Mouse (Mus musculus) ovary, postnatal 36 days (tissue): ENCODE results near the gene Avpr2.

Experiments
- DNase-seq: peaks from one replicate; pipeline ENCODE4 v3.0.0; 2022; ENCODE audit warnings: low spot score, mixed read lengths

The Avpr2 gene

GRCm38 (mm10) chrX:73891551-73892152 is at the start of gene Avpr2:
TSS of gene Avpr2 (plus strand) at chrX:73892102.
- no peak for DNase-seq

DNA sequence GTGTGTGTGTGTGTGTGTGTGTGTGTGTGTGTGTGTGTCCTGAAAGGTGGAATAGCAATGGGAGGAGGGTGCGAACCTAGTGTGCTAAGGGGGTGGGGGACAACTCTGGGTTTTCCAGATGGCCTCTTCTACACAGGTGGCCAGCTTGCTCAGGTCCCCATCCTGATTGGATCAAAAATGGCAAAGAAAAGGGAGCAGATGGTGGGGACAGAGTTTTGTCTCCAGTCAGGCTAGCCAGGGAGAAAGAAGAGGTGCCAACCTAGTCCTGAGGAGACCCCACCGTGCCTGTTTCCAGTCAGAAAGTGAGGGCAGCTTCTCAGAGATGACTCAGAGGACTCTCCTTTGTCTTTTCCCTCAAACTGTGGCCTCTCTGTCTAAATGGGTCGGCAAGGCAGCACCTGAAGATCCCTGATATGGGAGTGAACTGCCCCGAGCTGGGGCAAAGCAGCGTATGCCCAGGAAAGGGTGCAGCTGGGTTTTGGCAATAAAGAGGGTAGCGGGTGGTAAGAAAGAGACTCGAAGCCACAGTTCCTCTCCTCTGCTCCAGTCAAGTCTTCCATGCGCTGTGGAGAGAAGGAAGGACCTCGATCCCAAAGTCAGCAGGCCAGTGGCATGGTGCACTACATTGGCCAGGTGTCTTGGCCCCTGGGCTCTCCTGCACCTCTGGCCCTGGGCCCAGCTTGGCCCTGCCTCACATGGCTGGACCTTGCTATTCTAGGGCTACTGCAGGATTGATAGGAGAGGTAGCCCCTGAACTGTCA is 37.4 kb upstream of the Avpr2 start:
- DNase-seq, result no peak

GRCm38 (mm10) chrX:73855087-73855408 is 36.9 kb upstream of the Avpr2 start:
- no peak for DNase-seq

GRCm38 (mm10) chrX:73864692-73865091 is 27.2 kb upstream of the Avpr2 start:
- DNase-seq, result no peak

GRCm38 (mm10) chrX:73867256-73867655 is 24.6 kb upstream of the Avpr2 start:
- DNase-seq, result no peak

- DNase-seq, result no peak
These were observed 24.1 kb upstream of the Avpr2 start for GRCm38 (mm10) chrX:73867852-73868251.

DNA sequence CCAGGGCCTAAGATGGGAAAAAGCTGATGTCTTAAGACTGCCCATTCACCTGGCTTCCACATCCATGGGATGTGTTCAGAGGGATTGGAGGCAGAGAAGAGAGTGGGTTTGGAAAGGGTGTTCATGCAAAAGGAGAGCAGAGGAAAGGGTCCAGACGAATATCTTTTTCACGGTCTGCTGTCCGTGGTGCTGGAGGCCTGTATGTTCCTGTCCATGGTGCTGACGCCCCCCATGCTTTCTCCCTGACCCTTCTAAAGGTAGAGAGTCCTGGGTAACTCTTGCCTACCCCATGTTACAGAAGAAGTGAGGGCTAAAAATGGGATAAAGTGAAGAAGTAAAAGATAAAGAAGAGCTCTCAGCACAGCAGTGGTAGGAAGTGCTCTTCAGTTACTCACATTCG is 22.6 kb upstream of the Avpr2 start:
- DNase-seq, result peak; percentile 13

DNA sequence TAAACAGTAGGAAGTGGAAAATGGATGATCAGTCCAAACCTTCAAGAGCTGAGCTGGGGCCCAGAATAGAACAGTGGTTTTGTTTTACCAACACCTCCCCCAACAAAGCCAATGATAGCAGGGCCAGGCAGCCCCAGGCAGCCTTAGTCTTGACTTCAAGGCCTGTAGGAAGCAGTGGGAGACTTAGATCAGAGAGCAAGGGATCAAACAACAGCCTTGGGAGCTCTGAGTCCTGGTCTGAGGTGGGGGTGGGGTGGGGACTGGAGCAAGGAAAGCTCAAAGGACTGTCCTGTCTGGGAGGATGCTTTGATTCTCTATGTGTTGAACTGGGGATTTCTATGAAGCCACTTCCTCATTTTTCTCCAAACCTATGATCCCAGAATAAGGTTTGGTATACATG is 20.4 kb upstream of the Avpr2 start:
- no peak for DNase-seq

DNA sequence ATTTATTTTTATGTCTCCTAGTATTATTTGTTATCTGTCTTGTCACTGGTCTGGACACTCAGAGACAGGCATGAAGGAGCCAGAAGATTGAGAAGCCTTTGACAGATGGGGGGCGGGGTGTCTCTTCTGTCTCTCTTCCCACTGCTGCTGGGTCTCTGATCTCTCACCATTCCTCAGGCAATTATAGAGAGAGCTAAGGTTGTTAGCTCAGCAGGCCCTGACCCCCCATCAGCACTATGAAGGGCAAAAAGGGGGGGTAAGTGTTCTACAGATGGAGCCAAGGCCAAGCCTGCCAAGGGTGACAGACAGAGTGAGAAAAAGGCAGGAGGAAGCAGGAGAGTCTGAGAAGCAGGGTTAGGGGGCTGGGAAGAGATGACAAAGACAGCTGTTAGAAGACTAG is 19.9 kb upstream of the Avpr2 start:
- no peak for DNase-seq

DNA sequence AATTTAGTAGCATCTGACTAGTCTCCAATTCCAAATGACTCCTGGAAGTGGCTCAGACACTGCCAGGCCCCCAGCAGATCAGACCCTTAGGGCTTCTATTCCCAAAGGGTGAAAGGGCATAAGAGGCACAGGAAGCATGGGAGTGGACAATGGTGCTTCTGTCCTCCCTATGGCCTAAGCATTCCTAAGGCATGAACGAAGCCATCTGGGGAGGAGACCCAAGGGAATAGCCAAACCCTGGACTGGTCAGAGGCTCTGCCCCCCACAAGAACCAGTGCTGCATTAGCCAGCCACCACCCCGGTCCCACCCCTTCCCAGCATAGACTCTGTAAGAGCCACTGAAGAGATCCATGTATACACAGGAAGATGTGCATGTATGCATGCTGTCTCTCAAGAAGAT is 16.0 kb upstream of the Avpr2 start:
- DNase-seq, result no peak

DNA sequence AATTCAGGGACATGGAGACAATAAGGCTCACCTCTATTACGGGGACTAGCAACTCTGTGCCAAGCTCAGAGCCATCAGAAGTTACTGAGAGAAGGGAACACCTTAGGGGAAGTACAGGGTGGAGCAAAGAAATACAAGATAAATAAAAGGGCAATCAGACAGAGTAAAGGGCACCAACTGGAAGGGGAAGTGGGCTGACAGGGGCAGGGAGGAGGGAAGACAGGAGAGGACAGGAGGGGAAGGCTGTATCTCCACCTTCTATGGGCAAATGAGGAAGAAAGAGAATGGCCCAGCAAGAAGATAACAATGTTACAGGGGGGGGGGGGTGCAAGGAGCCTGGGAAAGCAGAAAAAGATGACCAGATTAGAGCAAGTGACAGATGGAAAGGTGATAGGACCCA is 14.9 kb upstream of the Avpr2 start:
- no peak for DNase-seq

- peak; percentile 14 for DNase-seq
These were observed 11.5 kb upstream of the Avpr2 start for GRCm38 (mm10) chrX:73880194-73881035.

DNA sequence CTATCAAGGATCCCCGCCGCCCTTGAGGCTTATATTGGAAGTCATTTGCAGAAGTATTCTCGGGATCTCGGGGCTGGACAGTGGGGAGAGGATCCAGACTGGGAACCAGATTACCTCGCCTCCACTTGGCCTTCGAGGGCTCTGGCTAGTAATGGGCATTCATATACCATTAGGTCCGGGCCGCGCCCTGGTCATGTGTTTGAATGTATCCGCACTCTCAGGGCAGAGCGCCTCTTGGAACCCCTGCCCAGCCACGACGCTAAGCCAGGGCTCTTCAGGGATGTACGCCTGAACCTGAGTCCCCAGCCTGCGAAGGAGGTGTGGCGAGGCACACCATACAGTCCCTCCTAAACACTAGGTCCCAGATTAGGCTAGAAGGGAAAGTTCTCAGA is 10.9 kb upstream of the Avpr2 start:
- no peak for DNase-seq

DNA sequence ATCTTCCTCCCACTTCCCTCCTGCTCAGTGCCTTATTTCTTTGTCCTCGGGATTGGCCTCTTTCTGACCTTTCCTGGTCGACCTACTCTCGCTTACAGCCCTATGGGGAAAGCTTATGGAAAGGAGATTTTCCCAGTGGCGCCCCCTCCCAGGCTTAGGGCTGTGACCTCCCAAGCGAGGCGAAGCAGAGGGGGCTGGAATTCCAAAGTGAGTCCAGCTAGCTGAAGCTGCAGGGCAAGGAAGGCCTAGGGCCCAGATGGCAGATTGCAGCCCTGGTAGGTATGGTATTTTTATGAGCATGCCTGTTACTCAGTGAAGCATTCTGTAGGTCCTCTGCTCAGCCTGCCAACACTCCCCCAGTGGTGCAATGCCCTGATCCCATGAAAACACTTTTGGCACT is 10.4 kb upstream of the Avpr2 start:
- DNase-seq, result no peak

- DNase-seq, result no peak
These were observed 931 bp downstream of the Avpr2 start for GRCm38 (mm10) chrX:73892833-73893232.

DNA sequence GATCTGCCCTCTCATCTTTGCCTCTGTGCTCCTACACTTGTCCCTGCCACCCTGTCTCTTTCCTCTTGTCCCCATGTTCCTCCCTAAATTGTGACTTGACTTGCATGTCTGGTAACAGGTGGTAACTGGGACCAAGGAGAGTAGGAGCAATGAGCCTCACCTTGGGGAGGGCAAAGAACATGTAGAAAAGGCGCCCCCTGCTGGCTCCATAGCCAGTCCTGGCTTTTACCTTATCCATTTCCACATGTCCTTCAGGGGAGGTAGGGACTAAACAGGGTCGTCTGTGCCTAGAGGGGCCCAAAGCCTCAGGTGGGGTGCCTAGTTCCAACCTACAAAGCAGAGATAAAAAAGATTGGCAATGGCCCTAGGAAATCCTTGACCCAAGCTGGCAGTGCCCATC is 3.8 kb downstream of the Avpr2 start, which contains the start of gene L1cam:
Gene L1cam (minus strand): TSS at position 387 of the 400 bp plus-strand sequence.
- peak; percentile 41 for DNase-seq

GRCm38 (mm10) chrX:73897959-73898358 is 6.1 kb downstream of the Avpr2 start:
- DNase-seq, result no peak

DNA sequence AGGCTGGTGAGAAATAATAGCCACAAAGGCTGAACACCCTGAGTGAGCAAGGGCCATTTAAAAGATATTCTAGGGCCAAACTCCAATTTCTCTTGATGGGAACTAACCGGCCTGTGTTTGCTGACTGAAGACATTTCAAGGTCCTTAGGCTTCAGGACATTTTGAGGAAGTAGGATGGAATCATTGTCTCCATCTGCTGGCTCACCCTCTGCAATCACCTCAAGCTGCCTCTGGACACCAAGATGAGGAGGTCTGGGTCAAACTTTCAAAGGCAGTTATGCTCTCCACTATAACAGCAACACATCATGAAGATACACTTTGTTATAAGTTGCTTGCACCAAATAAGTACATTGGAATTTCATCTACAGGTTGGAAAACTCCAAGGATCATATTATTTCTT is 18.1 kb downstream of the Avpr2 start:
- no peak for DNase-seq

DNA sequence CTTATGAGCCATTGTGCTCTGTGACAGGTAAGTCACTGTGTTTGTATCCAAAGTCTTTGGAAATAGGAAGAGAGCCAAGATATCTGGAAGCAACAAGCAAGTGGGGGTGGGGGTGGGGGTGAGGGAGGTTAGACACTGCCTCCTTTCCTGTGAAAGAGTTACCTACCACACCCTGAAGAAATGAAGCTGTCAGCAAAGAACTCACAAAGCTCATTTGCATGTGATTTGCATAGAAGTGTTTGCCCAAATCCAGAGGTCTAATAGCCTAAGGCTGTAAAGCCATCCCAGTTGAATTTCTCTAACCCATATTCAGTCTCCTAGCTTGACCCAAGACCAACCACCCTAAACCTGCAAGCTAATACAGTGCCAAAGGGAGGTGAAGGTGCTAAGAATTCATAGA is 18.5 kb downstream of the Avpr2 start:
- no peak for DNase-seq

GRCm38 (mm10) chrX:73911156-73911555 is 19.3 kb downstream of the Avpr2 start:
- DNase-seq, result peak; percentile 34

DNA sequence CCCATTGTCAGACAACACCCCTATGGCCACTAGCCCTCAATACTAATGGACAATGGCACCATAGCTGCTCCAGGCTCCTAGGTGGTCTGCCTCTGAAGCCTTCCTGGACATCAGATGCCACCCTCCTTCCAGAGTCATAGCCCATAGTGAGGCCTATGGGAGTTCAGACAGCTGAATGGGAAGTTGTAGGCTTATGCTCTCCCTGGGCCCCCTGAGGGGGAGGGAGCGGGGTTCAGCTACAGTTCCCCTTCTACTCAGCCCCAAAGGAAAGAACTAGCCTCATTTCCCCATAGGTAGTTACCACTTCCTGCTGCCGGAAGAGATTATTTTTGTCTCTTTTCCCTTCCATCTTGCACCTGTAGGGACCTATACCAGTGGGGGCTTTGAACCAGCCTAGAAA is 19.7 kb downstream of the Avpr2 start:
- DNase-seq, result no peak

- DNase-seq, result peak; percentile 80
These were observed 23.2 kb downstream of the Avpr2 start for GRCm38 (mm10) chrX:73914827-73915703.
